In the genomic region with DNA sequence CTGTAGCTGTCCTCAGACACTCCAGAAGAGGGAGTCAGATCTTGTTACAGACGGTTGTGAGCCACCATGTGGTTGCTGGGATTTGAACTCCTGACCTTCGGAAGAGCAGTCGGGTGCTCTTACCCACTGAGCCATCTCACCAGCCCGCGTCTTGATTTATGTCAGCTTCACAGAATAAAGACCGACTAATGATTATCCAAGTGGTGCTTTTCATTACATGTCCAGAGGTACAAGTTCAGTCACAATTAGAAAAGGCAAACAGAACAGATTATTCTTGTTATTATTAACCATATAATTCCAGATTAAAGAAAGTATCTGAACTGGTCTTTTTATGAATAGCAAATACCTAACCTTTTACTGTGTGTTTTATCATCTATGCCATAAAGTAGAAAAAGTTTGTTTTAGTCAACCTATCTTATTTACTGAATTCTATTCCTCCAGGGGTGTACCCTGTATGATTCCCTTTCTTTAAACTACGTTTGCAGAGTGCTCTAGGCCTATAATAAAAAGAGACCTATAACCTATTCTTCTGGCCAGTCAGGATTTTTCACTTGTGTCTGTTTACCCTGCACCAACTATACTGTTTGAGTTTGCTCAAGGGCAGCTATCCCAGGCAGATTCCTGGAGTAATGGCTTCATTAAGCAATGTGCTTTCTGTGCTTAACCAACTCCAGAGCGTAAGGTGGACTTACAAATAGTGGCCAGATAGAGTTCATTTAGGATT, we compare ENCODE assay signal across 33 mouse cellular contexts.
A peak's percentile ranks its signal among the peaks of the same experiment; 100 is the strongest.
DNase-seq lines count a peak whose midpoint lies in the region; ATAC-seq and TF ChIP-seq lines count a peak whose summit lies in the region.
"Had no signal": no experiment of that assay in that cellular context is flagged by ENCODE, and none has a peak within 500 bp of the region (broad histone marks: within the 10 kb centered on the region; RNA-seq: fewer than 3 reads in every experiment).

No protein-coding gene starts in this region.

- no peak overlapping the region for H3K4me3 ChIP-seq in kidney, adult 2 months (ENCODE audit: insufficient read depth, low read depth, low read length)
- H3K4me3 ChIP-seq in kidney, embryonic 16.5 days (ENCODE audit: low read length), result no peak overlapping the region
- no peak overlapping the region for H3K4me3 ChIP-seq in lung, embryonic 14.5 days (ENCODE audit: low read depth, low read length)
- H3K4me3 ChIP-seq in intestine, embryonic 15.5 days (replicated peaks), result no peak overlapping the region
- H3K4me3 ChIP-seq: embryonic facial prominence, embryonic 12.5 days; forebrain, embryonic 10.5 days; forebrain, embryonic 15.5 days; gastrocnemius, adult 2 months; heart, embryonic 13.5 days; hindbrain, embryonic 10.5 days; hindbrain, embryonic 15.5 days; limb, embryonic 10.5 days; limb, embryonic 15.5 days; liver, embryonic 15.5 days; midbrain, embryonic 10.5 days; midbrain, embryonic 15.5 days; myocyte; neural tube, embryonic 12.5 days had no signal

- no peaks in the 10 kb centered on the region for H3K4me1 ChIP-seq in kidney, adult 2 months (ENCODE audit: control insufficient read depth, insufficient read depth, low read length)
- no peaks in the 10 kb centered on the region for H3K4me1 ChIP-seq in kidney, embryonic 16.5 days (ENCODE audit: insufficient read depth, low read length)
- no peaks in the 10 kb centered on the region for H3K4me1 ChIP-seq in lung, embryonic 14.5 days (ENCODE audit: insufficient read depth)
- H3K4me1 ChIP-seq in intestine, embryonic 15.5 days (replicated peaks), result no peaks in the 10 kb centered on the region
- H3K4me1 ChIP-seq: embryonic facial prominence, embryonic 12.5 days; forebrain, embryonic 10.5 days; forebrain, embryonic 15.5 days; heart, embryonic 13.5 days; hindbrain, embryonic 10.5 days; hindbrain, embryonic 15.5 days; limb, embryonic 10.5 days; limb, embryonic 15.5 days; liver, embryonic 15.5 days; midbrain, embryonic 10.5 days; midbrain, embryonic 15.5 days; neural tube, embryonic 12.5 days had no signal

- no peak for TF ChIP-seq CTCF in kidney, adult 2 months (conservative IDR thresholded peaks at IDR 0.05; ENCODE audit: insufficient read depth, insufficient read length, low read depth, low read length)
- TF ChIP-seq CTCF in lung, embryonic 14.5 days (IDR thresholded peaks at IDR 0.05; ENCODE audit: low read depth), result no peak

- no peaks in the 10 kb centered on the region for H3K27me3 ChIP-seq in kidney, adult 2 months (replicated peaks; ENCODE audit: control insufficient read depth, insufficient read depth, low read length)
- H3K27me3 ChIP-seq in kidney, embryonic 16.5 days (ENCODE audit: insufficient read depth, low read length), result no peaks in the 10 kb centered on the region
- H3K27me3 ChIP-seq in lung, embryonic 14.5 days (ENCODE audit: insufficient read depth, low read length), result no peaks in the 10 kb centered on the region
- no peaks in the 10 kb centered on the region for H3K27me3 ChIP-seq in intestine, embryonic 15.5 days (replicated peaks)
- H3K27me3 ChIP-seq: embryonic facial prominence, embryonic 12.5 days; forebrain, embryonic 15.5 days; heart, embryonic 13.5 days; hindbrain, embryonic 15.5 days; limb, embryonic 15.5 days; liver, embryonic 15.5 days; midbrain, embryonic 15.5 days; neural tube, embryonic 12.5 days; Patski had no signal

- H3K4me2 ChIP-seq in kidney, embryonic 16.5 days (replicated peaks; ENCODE audit: low read depth, low read length), result no peak overlapping the region
- H3K4me2 ChIP-seq in lung, embryonic 14.5 days, result no peak overlapping the region
- no peak overlapping the region for H3K4me2 ChIP-seq in intestine, embryonic 15.5 days (replicated peaks)
- H3K4me2 ChIP-seq: embryonic facial prominence, embryonic 12.5 days; forebrain, embryonic 15.5 days; heart, embryonic 13.5 days; hindbrain, embryonic 15.5 days; limb, embryonic 15.5 days; liver, embryonic 15.5 days; midbrain, embryonic 15.5 days; neural tube, embryonic 12.5 days had no signal

- no peaks in the 10 kb centered on the region for H3K9me3 ChIP-seq in kidney, embryonic 16.5 days (ENCODE audit: low read length)
- no peaks in the 10 kb centered on the region for H3K9me3 ChIP-seq in lung, embryonic 14.5 days (ENCODE audit: low read depth, low read length)
- no peaks in the 10 kb centered on the region for H3K9me3 ChIP-seq in intestine, embryonic 15.5 days
- H3K9me3 ChIP-seq: embryonic facial prominence, embryonic 12.5 days; forebrain, embryonic 10.5 days; forebrain, embryonic 15.5 days; heart, embryonic 13.5 days; hindbrain, embryonic 10.5 days; hindbrain, embryonic 15.5 days; limb, embryonic 10.5 days; limb, embryonic 15.5 days; liver, embryonic 15.5 days; midbrain, embryonic 10.5 days; midbrain, embryonic 15.5 days; neural tube, embryonic 12.5 days had no signal

- no peak overlapping the region for H3K27ac ChIP-seq in kidney, adult 2 months (ENCODE audit: insufficient read depth, low read depth, low read length)
- H3K27ac ChIP-seq in kidney, embryonic 16.5 days (ENCODE audit: low read length), result no peak overlapping the region
- H3K27ac ChIP-seq in lung, embryonic 14.5 days (ENCODE audit: low read depth), result no peak overlapping the region
- no peak overlapping the region for H3K27ac ChIP-seq in intestine, embryonic 15.5 days
- H3K27ac ChIP-seq: embryonic facial prominence, embryonic 12.5 days; forebrain, embryonic 10.5 days; forebrain, embryonic 15.5 days; gastrocnemius, adult 2 months; heart, embryonic 13.5 days; hindbrain, embryonic 10.5 days; hindbrain, embryonic 15.5 days; kidney, postnatal 0 days; limb, embryonic 10.5 days; limb, embryonic 15.5 days; liver, embryonic 15.5 days; midbrain, embryonic 10.5 days; midbrain, embryonic 15.5 days; neural tube, embryonic 12.5 days had no signal

- no peaks in the 10 kb centered on the region; the same call in 1 of the 2 replicates for H3K36me3 ChIP-seq in kidney, adult 2 months (ENCODE audit: control insufficient read depth, insufficient read depth, low read length)
- peaks cover 7% of the 10 kb centered on the region for H3K36me3 ChIP-seq in kidney, embryonic 16.5 days (ENCODE audit: insufficient read depth, low read length)
- H3K36me3 ChIP-seq in lung, embryonic 14.5 days (ENCODE audit: insufficient read depth), result peaks cover 23% of the 10 kb centered on the region; the same call in 1 of the 2 replicates
- no peaks in the 10 kb centered on the region for H3K36me3 ChIP-seq in intestine, embryonic 15.5 days

- TF ChIP-seq POLR2A in kidney, adult 2 months (IDR thresholded peaks at IDR 0.05; ENCODE audit: low read depth, low read length), result no peak

- peak; percentile 30 for DNase-seq in kidney, adult 2 months
- peak; percentile 4 for DNase-seq in lung, embryonic 14.5 days
- DNase-seq in lung, postnatal 14 days, result no peak
- no peak for DNase-seq in frontal cortex, postnatal 36 days (ENCODE audit: low spot score in 2 of 2)
- DNase-seq: adrenal gland, postnatal 10 days; cerebellum, adult 8-10 months; cerebellum, postnatal 25 days; gastrocnemius, adult 2 months; gastrocnemius, postnatal 36 days; heart, postnatal 10 days; kidney, postnatal 4 days; lung, postnatal 10 days; thymus, adult 18-20 months; thymus, postnatal 25 days had no signal

- H3K9ac ChIP-seq in kidney, embryonic 16.5 days (replicated peaks; ENCODE audit: low read length), result no peak overlapping the region
- no peak overlapping the region for H3K9ac ChIP-seq in lung, embryonic 14.5 days
- no peak overlapping the region for H3K9ac ChIP-seq in intestine, embryonic 15.5 days
- H3K9ac ChIP-seq: embryonic facial prominence, embryonic 12.5 days; forebrain, embryonic 15.5 days; heart, embryonic 13.5 days; hindbrain, embryonic 15.5 days; limb, embryonic 15.5 days; liver, embryonic 15.5 days; midbrain, embryonic 15.5 days; neural tube, embryonic 12.5 days had no signal

- ATAC-seq in kidney, embryonic 16.5 days (ENCODE audit: low FRiP score, low TSS enrichment), result no peak
- ATAC-seq in lung, embryonic 14.5 days (ENCODE audit: insufficient read depth), result no peak
- ATAC-seq in intestine, embryonic 15.5 days, result peak; percentile 77
- ATAC-seq in monocyte, adult 5-6 weeks (replicated peaks; ENCODE audit: insufficient number of reproducible peaks, low FRiP score, low TSS enrichment, poor library complexity, severe bottlenecking), result no peak
- ATAC-seq: forebrain, embryonic 15.5 days; inflammation-experienced regulatory T-cells, adult 6 months; midbrain, embryonic 15.5 days; Patski had no signal

- 53% methylated on average over 8 of the region's 8 CpGs for WGBS in kidney, adult 2 months
- 67% methylated on average over 8 of the region's 8 CpGs for WGBS in kidney, embryonic 16.5 days
- WGBS in lung, embryonic 14.5 days, result 63% methylated on average over 8 of the region's 8 CpGs
- WGBS in intestine, embryonic 15.5 days, result 57% methylated on average over 8 of the region's 8 CpGs

Comparison
In these comparisons a context has a peak if more than half of its experiments do, and no peak if none do; other contexts are left out.
1. DNase-seq: peak in kidney, adult 2 months (single experiment) and lung, embryonic 14.5 days (single experiment); none in lung, postnatal 14 days (single experiment) and frontal cortex, postnatal 36 days (0 of 2).